Mouse (Mus musculus): Measurements from ENCODE around the gene Ifi207. TPM values are rescaled to one million over a fixed set of nuclear protein-coding genes. Genes with fewer than 3 reads are reported as not detected.
"Not testable (repeated sequence)": the region's sequence is repeated elsewhere in the genome, so short reads cannot be mapped to it uniquely, and the experiment has no call there.

Gene Ifi207
- polyA plus RNA-seq (2015; fragmentation: Nextera tagmentation; extraction: Ambion mirVana): 0.27 and 0.39 TPM in 2 replicates

DNA sequence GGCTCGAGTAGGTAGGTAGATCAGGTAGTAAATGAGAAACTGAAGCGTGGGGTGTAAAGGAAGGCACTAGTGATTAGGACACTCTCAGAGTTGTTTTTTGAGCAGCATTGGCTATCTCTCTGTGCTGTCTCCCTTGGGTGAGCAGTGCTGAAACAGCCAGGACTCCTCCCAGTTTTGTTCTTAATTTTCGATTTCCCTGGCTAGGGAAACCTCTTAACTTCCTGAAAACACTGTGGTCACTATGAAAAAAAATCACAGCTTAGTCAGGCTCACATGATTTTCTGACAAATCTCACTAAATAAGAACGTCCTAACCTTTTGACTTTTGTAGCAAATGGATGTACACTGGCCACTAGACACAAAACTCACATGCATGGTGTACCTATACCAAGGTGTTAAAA, at the start of gene Ifi207:
Ifi207 (minus strand) TSS at position 92 of the 400 bp plus-strand sequence.
- Histone ChIP-seq H3K27me3 (no peaks in the 10 kb centered on the region), H3K4me1 (replicated peaks) (no peaks in the 10 kb centered on the region), H3K36me3 (no peaks in the 10 kb centered on the region), H3K27ac (no peak within 1 kb of the TSS), H3K4me3 (no peak within 1 kb of the TSS), H3K9me3 (no peaks in the 10 kb centered on the region), H3K4me2 (no peak within 1 kb of the TSS), H3K9ac (no peak within 1 kb of the TSS)
- no peak for ATAC-seq (ENCODE audit: low FRiP score)
- 82% methylated on average over 4 of the region's 4 CpGs for WGBS

DNA sequence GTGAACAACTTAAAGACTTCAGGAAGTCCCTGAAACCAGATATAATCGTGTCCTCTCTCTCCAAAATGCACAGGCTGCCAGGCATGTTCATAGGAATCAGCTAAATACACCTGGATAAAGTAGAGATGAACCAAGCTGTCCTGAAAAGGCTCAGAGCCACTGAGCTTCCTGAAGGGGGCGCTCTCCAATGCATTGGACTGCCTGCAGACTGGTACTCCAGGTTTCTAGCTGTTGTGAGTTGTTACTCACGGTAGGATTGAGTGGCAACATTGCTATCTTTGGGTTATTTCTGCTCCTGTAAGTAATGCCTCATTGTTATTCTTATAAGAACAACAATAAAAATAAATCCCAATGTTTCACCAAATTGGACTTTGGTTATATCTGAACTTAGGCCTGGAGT, 31.9 kb upstream of the Ifi207 start:
- not testable (repeated sequence) for ATAC-seq (ENCODE audit: low FRiP score); H3K9ac ChIP-seq; H3K9me3 ChIP-seq; H3K27ac ChIP-seq; H3K4me2 ChIP-seq; H3K4me3 ChIP-seq; H3K36me3 ChIP-seq; H3K27me3 ChIP-seq; H3K4me1 ChIP-seq (replicated peaks)
- 64% methylated on average over 3 of the region's 3 CpGs for WGBS

DNA sequence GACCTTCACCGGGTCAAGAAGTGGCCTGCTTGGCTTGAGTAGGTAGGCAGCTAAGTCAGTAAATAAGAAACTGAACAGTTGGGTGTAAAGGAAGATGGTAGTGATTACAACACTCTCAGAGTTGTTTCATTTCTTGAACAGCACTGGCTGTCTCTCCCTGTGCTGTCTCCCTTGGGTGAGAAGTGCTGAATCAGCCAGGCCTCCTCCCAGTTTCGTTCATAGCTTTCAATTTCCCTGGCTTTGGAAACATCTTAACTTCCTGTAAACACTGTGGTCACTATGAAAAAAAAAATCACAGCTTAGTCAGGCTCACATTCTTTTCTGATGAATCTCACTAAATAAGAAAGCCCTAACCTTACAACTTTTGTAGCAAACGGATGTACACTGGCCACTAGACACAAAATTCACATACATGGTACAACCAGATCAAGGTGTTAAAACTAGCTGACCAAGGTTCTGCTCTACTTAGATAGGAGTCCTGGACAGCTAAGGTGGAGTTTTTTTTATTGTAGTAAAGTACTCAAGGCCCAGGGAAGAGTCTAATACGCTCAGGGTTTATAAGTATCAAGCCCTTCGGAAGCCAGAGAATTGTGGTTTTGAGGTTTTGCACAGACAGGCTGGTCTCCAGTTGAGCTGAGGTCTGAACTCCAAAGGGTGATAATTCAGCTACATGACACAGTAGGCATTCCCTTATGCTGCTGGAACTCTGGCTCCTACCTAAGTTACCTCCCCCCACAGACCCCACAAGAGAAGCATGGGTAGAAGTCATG, 25.5 kb upstream of the Ifi207 start, which contains the start of gene Ifi204:
Ifi204 (minus strand) TSS at position 96 of the 770 bp plus-strand sequence.
- ATAC-seq (ENCODE audit: low FRiP score); H3K36me3 ChIP-seq; H3K4me1 ChIP-seq (replicated peaks); H3K9me3 ChIP-seq; H3K27ac ChIP-seq; H3K4me3 ChIP-seq; H3K9ac ChIP-seq; H3K4me2 ChIP-seq; H3K27me3 ChIP-seq: not testable (repeated sequence)
- WGBS: 87% methylated on average over 5 of the region's 5 CpGs

DNA sequence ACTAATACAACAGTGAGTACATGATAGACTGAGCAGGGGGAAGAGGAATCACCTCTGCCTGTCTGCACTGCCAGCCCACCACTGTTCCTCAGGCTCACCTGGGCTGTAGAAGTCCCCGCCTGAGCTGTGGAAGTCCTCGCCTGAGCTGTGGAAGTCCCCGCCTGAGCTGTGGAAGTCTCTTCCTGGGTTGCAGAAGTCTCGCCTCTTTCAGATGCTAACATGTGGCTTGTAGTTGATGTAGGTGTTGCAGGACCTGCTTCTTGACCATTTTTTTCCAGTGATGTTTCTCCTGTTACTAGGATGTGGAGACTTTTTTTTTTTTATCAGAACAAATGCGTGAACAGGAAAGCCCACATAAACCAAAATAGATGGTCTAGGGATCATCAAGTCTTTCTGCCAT, 18.5 kb upstream of the Ifi207 start:
- not testable (repeated sequence) for ATAC-seq (ENCODE audit: low FRiP score)

DNA sequence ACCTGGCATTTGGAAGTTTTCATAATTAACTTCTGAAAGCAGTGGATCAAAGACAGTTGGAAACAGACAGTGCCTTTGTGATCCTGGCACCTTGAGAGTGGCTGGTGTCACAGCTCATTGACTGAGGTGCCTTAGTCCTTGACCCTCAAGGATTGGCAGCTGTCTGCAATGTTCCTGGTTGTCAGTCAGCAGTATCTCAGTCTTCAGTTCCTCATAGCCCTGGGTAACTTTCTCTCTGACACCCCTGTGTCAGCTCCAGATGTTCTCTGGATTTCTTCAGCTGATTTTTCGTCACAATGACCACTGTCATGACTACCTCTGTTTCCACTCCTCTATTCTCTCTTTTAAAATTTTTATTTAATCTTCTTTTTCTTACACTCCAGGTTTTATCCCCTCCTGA, 715 bp upstream of the Ifi207 start:
- Histone ChIP-seq H3K27ac (no peak overlapping the region), H3K4me3 (no peak overlapping the region), H3K4me2 (no peak overlapping the region), H3K27me3 (no peaks in the 10 kb centered on the region), H3K4me1 (replicated peaks) (no peaks in the 10 kb centered on the region), H3K9ac (no peak overlapping the region), H3K36me3 (no peaks in the 10 kb centered on the region), H3K9me3 (no peaks in the 10 kb centered on the region)
- ATAC-seq (ENCODE audit: low FRiP score): no peak
- 57% methylated on average over 1 of the region's 1 CpGs for WGBS

More for the DNA sequence above, 18.5 kb upstream of the Ifi207 start:
- H3K36me3 ChIP-seq; H3K4me1 ChIP-seq (replicated peaks); H3K9ac ChIP-seq; H3K27ac ChIP-seq; H3K27me3 ChIP-seq; H3K4me3 ChIP-seq; H3K4me2 ChIP-seq; H3K9me3 ChIP-seq: not testable (repeated sequence)
- 93% methylated on average over 5 of the region's 5 CpGs for WGBS

DNA sequence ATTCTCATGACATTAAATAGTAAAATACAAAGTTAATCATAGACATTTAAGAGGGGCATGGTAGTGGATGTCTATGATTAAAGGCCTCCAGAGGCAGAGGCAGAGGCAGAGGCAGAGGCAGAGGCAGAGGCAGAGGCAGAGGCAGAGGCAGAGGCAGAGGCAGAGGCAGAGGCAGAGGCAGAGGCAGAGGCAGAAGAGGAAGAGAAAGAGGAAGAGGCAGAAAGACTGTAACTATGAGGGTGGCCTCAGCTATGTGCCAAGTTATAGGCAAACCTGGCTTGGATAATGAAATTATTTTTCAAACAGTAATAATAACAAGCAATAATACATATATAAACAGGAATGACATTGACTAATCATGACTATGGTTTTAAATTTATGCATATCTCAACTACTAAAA, 1.0 kb downstream of the Ifi207 start:
- no peaks in the 10 kb centered on the region for H3K36me3 ChIP-seq
- H3K27me3 ChIP-seq: no peaks in the 10 kb centered on the region
- ATAC-seq (ENCODE audit: low FRiP score): no peak
- H3K9me3 ChIP-seq: no peaks in the 10 kb centered on the region
- no peaks in the 10 kb centered on the region for H3K4me1 ChIP-seq (replicated peaks)
- no peak overlapping the region for H3K4me3 ChIP-seq
- H3K9ac ChIP-seq: no peak overlapping the region
- H3K4me2 ChIP-seq: no peak overlapping the region
- no peak overlapping the region for H3K27ac ChIP-seq

DNA sequence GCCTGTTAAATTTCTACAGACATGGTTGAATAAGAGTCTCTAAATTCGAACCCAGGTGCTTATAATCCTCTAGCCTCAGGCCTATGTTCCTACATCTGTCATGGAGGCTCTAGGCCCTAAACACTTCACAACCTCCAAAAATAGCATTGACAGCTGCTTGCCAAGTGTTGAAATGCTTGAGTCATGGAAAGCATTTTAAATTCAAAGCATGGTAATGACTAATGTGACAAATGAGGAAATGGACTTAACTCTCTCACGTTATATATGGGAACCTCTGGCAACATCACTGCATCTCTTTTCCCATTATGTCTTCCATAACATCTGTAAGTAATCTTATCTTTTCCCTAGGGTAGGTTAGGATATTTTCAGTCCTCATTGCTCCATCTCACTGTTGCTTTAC, 4.6 kb downstream of the Ifi207 start:
- WGBS: 77% methylated on average over 2 of the region's 2 CpGs
- Histone ChIP-seq H3K4me3 (no peak overlapping the region), H3K36me3 (no peaks in the 10 kb centered on the region), H3K4me2 (no peak overlapping the region), H3K9me3 (no peaks in the 10 kb centered on the region), H3K27ac (no peak overlapping the region), H3K4me1 (replicated peaks) (no peaks in the 10 kb centered on the region), H3K9ac (no peak overlapping the region), H3K27me3 (no peaks in the 10 kb centered on the region)
- no peak for ATAC-seq (ENCODE audit: low FRiP score)

DNA sequence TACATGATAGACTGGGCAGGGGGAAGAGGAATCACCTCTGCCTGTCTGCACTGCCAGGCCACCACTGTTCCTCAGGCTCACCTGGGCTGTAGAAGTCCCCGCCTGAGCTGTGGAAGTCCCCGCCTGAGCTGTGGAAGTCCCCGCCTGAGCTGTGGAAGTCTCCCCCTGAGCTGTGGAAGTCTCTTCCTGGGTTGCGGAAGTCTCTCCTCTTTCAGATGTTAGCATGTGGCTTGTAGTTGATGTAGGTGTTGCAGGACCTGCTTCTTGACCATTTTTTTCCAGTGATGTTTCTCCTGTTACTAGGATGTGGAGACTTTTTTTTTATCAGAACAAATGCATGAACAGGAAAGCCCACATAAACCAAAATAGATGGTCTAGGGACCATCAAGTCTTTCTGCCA, 6.5 kb downstream of the Ifi207 start:
- H3K9ac ChIP-seq; H3K9me3 ChIP-seq; H3K27me3 ChIP-seq; H3K4me1 ChIP-seq (replicated peaks); H3K4me3 ChIP-seq; H3K36me3 ChIP-seq; H3K4me2 ChIP-seq; H3K27ac ChIP-seq; ATAC-seq (ENCODE audit: low FRiP score): not testable (repeated sequence)
- 85% methylated on average over 4 of the region's 4 CpGs for WGBS

DNA sequence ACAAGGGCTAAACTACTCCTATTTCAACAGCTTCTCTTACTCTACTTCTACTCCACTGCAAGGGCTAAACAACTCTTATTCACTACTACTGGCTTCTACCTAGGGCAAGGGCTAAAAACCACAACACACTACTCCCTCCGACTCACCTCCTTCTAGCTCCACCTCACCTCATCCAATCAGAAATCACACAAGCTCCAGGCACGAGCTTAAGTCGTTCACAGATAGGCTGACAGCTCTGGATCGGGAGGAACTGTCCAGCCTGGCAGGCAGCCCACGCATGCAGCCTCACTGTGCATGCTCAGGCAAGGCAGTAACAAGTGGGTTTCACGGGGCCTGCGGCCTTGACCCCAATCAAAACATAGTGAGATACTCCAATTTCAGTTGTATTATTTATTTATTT, 8.3 kb downstream of the Ifi207 start:
- ATAC-seq (ENCODE audit: low FRiP score): no peak
- Histone ChIP-seq H3K27me3 (no peaks in the 10 kb centered on the region), H3K27ac (no peak overlapping the region), H3K4me1 (replicated peaks) (no peaks in the 10 kb centered on the region), H3K4me3 (no peak overlapping the region), H3K9me3 (no peaks in the 10 kb centered on the region), H3K36me3 (no peaks in the 10 kb centered on the region), H3K4me2 (no peak overlapping the region), H3K9ac (no peak overlapping the region)
- WGBS: 43% methylated on average over 7 of the region's 7 CpGs

DNA sequence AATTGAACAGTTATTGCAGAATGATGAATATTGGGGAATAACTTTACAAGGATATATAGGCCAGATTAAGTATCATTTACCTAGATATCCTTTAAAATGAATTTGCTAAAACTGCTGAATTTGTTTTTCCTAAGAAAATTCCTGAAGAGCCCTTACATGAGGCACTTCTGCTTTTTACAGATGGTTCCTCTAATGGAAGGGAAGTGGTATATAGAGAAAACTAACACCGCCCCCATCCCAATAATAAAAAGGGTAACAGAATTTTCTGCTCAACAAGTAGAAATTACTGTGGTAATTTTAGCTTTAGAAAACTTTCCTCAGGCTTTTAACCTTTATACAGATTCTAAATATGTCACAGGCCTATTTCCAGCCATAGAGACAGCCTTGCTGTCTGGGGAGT, 47.3 kb downstream of the Ifi207 start:
- no peak overlapping the region for H3K27ac ChIP-seq
- no peak overlapping the region for H3K4me3 ChIP-seq
- no peaks in the 10 kb centered on the region for H3K9me3 ChIP-seq
- no peaks in the 10 kb centered on the region for H3K4me1 ChIP-seq (replicated peaks)
- no peak overlapping the region for H3K4me2 ChIP-seq
- 94% methylated on average over 1 of the region's 1 CpGs for WGBS
- H3K36me3 ChIP-seq: no peaks in the 10 kb centered on the region
- H3K9ac ChIP-seq: no peak overlapping the region
- no peaks in the 10 kb centered on the region for H3K27me3 ChIP-seq
- ATAC-seq (ENCODE audit: low FRiP score): no peak

- WGBS: 90% methylated on average over 1 of the region's 1 CpGs
- H3K9ac ChIP-seq, H3K9me3 ChIP-seq: not testable (repeated sequence)
Measured at GRCm38 (mm10) chr1:173678605-173679004, 62.9 kb downstream of the Ifi207 start.

DNA sequence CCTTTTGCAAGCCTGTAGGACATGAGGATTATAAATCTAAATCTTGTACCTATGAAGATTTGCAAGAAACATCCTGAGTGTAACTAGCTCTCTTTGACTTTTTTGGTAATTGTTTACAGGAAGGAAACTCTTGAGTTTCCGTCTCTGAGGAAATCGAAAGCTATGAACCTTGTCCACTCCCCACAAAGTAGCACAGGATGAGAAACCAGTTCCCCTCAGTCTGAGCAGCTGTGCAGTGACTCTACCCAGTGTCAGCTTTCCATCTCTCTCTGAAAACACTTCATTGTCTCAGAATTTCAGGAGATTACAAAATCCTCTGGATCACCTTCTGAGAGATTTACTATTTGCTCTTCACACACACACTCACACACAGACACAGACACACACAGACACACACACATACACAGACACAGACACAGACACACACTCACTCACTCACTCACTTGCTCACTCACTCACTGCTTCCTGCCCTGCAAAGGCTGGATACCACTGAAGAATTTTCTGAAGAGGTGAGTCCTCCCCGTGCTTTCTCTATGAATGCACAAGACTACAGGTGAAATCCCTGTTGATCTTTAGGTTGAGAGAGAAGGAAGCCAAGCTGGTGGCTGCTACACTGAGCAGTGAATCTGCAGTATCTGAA, 68.0 kb downstream of the Ifi207 start, which contains the start of gene Ifi208:
Ifi208 (plus strand) TSS at position 218 of the 640 bp plus-strand sequence.
- WGBS: 56% methylated on average over 3 of the region's 3 CpGs
- not testable (repeated sequence) for H3K9ac ChIP-seq; H3K4me3 ChIP-seq; H3K27ac ChIP-seq; H3K4me2 ChIP-seq; H3K27me3 ChIP-seq; H3K36me3 ChIP-seq; H3K4me1 ChIP-seq (replicated peaks); H3K9me3 ChIP-seq; ATAC-seq (ENCODE audit: low FRiP score)

More at GRCm38 (mm10) chr1:173678605-173679004, 62.9 kb downstream of the Ifi207 start:
- not testable (repeated sequence) for H3K4me2 ChIP-seq; H3K36me3 ChIP-seq; H3K27ac ChIP-seq; ATAC-seq (ENCODE audit: low FRiP score); H3K4me3 ChIP-seq; H3K4me1 ChIP-seq (replicated peaks); H3K27me3 ChIP-seq
